Mouse (Mus musculus): Measurements from ENCODE around the gene Tshz2. TPM values are rescaled to one million over a fixed set of nuclear protein-coding genes. Genes with fewer than 3 reads are reported as not detected.
A peak's percentile ranks its signal among the peaks of the same experiment; 100 is the strongest.

The Tshz2 gene
- polyA plus RNA-seq, 1 experiment: 4.5 TPM

DNA sequence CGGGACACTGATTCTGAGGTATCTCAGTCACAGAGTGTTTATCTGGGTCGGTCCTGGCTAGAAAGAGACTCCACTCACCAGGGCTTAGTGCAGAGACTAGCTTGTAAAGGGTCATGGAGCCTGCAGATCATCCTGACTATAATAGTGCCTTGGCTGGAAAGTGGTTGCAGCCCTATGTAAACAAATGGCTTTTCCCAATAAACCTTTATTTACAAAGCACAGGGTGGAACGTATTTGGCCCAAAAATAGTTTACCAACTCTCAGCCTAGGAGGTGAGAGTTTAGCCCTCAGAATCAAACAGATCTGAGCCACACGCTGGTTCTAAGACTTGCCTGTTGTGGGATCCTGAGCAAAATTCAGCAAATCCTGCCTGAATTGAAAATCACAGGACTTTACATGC lies 111.1 kb downstream of the Tshz2 start:
- no peak for TF ChIP-seq CTCF (IDR thresholded peaks at IDR 0.05; ENCODE audit: control insufficient read depth, insufficient read depth, insufficient replicate concordance, low read depth, low read length)
- no peak for TF ChIP-seq POLR2A (IDR thresholded peaks at IDR 0.05; ENCODE audit: control insufficient read depth, low read depth, low read length)
- no peaks in the 10 kb centered on the region for H3K36me3 ChIP-seq (ENCODE audit: control insufficient read depth, insufficient read depth, low read length)
- no peak overlapping the region for H3K4me3 ChIP-seq (ENCODE audit: control insufficient read depth, low read depth, low read length)
- no peaks in the 10 kb centered on the region; the same call in 1 of the 2 replicates for H3K27me3 ChIP-seq (ENCODE audit: control insufficient read depth, insufficient read depth, low read length)
- no peak overlapping the region for H3K27ac ChIP-seq (ENCODE audit: control insufficient read depth, insufficient read depth, low read depth, low read length)
- peaks cover 7% of the 10 kb centered on the region for H3K4me1 ChIP-seq (ENCODE audit: control insufficient read depth, insufficient read depth, low read length)

DNA sequence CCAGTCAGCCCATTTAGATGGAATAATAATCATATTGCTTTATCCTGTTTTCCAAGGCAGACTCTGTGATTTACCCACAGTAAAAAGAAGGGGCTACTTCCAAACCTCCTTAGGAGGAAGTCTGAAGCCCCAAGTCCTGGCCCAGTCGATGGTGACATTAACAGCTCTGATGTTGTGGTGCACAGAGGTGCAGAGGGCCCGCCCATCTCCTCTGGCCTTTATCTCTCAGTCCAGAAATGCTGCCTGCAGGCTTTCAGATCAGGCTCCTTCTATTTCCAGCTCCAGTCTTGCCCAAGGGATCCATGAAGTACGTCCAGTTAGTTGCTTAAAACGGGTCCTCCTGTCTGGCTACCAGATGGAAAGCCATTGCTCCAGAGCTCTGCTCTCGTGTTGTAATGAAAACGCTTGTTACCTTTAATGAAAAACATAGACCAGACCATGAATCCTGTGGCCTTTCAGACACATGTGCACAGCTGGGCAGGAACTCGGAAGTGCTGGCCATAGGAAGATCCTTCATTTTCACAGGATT lies 114.4 kb downstream of the Tshz2 start:
- H3K36me3 ChIP-seq (ENCODE audit: control insufficient read depth, insufficient read depth, low read length): no peaks in the 10 kb centered on the region
- no peaks in the 10 kb centered on the region for H3K27me3 ChIP-seq (ENCODE audit: control insufficient read depth, insufficient read depth, low read length)
- H3K27ac ChIP-seq (ENCODE audit: control insufficient read depth, insufficient read depth, low read depth, low read length): no peak overlapping the region
- H3K4me1 ChIP-seq (ENCODE audit: control insufficient read depth, insufficient read depth, low read length): no peaks in the 10 kb centered on the region
- no peak overlapping the region for H3K4me3 ChIP-seq (ENCODE audit: control insufficient read depth, low read depth, low read length)
- no peak for TF ChIP-seq CTCF (IDR thresholded peaks at IDR 0.05; ENCODE audit: control insufficient read depth, insufficient read depth, insufficient replicate concordance, low read depth, low read length)
- TF ChIP-seq POLR2A (IDR thresholded peaks at IDR 0.05; ENCODE audit: control insufficient read depth, low read depth, low read length): no peak

DNA sequence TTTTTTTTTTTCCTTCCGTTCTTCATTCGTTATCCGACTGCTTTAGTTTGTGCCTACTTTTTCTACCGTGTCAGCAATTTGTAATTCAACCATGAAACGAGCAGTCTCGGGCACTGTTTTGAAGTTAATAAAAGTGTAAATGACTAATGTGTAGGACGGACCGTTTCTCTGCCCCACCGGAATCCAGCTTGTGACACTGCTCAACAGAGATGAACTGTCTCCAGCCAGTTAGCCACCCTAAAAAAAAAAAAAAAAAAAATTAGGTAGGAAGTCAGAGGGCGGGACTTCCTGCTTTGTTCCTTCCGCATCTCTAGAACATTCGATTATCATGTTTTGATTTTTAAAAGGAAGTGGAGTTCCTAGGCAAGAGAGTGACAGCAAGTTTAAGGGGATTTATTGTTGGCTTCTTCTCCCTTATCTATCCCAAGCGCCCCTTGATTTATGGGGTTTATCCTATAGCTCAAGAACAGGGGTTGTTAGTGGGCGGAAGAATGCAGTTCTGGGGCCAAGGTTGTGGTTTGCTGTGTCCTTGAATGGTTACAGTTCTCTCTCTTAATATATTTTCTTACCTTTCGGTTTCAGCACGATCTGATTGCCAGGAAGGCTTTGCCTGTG lies 116.6 kb downstream of the Tshz2 start:
- Histone ChIP-seq H3K27ac (ENCODE audit: control insufficient read depth, insufficient read depth, low read depth, low read length) (peak overlapping the region; percentile 66), H3K36me3 (ENCODE audit: control insufficient read depth, insufficient read depth, low read length) (no peaks in the 10 kb centered on the region), H3K4me1 (ENCODE audit: control insufficient read depth, insufficient read depth, low read length) (peaks cover 3% of the 10 kb centered on the region), H3K4me3 (ENCODE audit: control insufficient read depth, low read depth, low read length) (no peak overlapping the region; the same call in 1 of the 2 replicates), H3K27me3 (ENCODE audit: control insufficient read depth, insufficient read depth, low read length) (no peaks in the 10 kb centered on the region)
- no peak for TF ChIP-seq POLR2A (IDR thresholded peaks at IDR 0.05; ENCODE audit: control insufficient read depth, low read depth, low read length)
- no peak for TF ChIP-seq CTCF (IDR thresholded peaks at IDR 0.05; ENCODE audit: control insufficient read depth, insufficient read depth, insufficient replicate concordance, low read depth, low read length)

DNA sequence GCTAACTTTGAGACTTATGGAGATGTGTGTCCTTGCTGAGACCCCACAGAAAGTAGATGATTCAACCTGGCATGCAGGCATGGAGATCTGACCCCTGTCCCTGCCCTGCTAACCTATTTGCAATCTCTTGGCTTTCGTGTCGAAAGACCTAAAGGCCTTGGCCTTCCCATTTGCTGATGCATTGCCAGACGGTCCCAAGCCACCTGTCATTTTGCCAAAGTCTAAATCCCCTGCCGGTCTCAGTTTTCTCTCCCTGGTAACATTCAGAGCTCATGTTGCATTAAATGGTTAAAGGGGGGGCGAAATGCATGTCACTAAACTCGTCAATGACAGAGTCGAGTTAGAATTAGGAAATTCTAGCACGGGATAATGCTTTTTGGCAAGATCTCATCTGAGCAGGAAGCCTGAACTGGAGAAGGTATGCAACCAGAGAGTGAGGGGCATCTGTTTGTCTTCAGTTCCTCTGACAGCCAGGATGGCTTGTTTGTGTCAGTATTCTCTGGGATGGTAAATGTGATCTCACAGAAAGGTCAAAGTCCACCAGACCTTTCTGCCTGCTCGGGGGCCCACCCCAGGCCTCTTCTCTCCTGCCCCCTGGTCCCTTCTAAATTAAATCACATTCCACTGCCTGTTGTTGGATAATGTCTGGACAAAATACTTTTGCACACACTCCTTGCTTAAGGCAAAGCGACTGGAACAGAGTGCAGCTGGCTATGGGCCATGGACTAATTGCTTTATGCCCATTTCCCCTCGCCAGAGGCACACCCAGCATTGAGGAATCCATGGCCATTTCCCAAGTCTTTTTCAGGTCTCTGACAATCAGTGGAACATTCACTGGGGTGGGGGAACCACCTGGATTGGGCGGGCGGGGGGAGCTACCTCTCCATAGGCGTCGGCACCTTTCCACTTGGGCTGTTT lies 118.0 kb downstream of the Tshz2 start:
- Histone ChIP-seq H3K36me3 (ENCODE audit: control insufficient read depth, insufficient read depth, low read length) (no peaks in the 10 kb centered on the region), H3K27me3 (ENCODE audit: control insufficient read depth, insufficient read depth, low read length) (no peaks in the 10 kb centered on the region), H3K4me1 (ENCODE audit: control insufficient read depth, insufficient read depth, low read length) (peaks cover 5% of the 10 kb centered on the region), H3K4me3 (ENCODE audit: control insufficient read depth, low read depth, low read length) (no peak overlapping the region), H3K27ac (ENCODE audit: control insufficient read depth, insufficient read depth, low read depth, low read length) (peak overlapping the region; percentile 36)
- TF ChIP-seq CTCF (IDR thresholded peaks at IDR 0.05; ENCODE audit: control insufficient read depth, insufficient read depth, insufficient replicate concordance, low read depth, low read length) (no peak), POLR2A (IDR thresholded peaks at IDR 0.05; ENCODE audit: control insufficient read depth, low read depth, low read length) (no peak)

DNA sequence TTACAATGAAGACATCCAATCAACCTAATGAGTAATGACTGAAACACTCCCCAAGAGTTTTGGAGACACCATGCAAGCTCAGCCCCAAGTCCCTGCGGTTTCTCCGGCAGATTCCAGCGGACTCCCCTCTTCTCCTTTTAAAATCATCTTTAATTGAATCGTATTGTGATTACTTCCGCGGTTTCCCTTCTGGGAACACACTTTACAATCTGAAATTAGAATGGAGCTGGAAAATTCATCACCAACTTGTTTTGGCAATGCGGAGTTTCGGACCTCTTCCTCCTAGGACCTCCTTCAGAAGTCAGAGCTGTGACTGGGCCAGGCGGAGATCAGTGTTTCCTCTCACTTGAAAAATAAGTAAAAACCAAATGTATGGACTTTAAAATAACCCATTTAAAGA lies 119.3 kb downstream of the Tshz2 start:
- Histone ChIP-seq H3K27me3 (ENCODE audit: control insufficient read depth, insufficient read depth, low read length) (no peaks in the 10 kb centered on the region), H3K4me1 (ENCODE audit: control insufficient read depth, insufficient read depth, low read length) (peaks cover 5% of the 10 kb centered on the region), H3K4me3 (ENCODE audit: control insufficient read depth, low read depth, low read length) (no peak overlapping the region), H3K27ac (ENCODE audit: control insufficient read depth, insufficient read depth, low read depth, low read length) (peak overlapping the region; percentile 3; the same call in 1 of the 2 replicates), H3K36me3 (ENCODE audit: control insufficient read depth, insufficient read depth, low read length) (no peaks in the 10 kb centered on the region)
- TF ChIP-seq POLR2A (IDR thresholded peaks at IDR 0.05; ENCODE audit: control insufficient read depth, low read depth, low read length) (no peak), CTCF (IDR thresholded peaks at IDR 0.05; ENCODE audit: control insufficient read depth, insufficient read depth, insufficient replicate concordance, low read depth, low read length) (no peak)

DNA sequence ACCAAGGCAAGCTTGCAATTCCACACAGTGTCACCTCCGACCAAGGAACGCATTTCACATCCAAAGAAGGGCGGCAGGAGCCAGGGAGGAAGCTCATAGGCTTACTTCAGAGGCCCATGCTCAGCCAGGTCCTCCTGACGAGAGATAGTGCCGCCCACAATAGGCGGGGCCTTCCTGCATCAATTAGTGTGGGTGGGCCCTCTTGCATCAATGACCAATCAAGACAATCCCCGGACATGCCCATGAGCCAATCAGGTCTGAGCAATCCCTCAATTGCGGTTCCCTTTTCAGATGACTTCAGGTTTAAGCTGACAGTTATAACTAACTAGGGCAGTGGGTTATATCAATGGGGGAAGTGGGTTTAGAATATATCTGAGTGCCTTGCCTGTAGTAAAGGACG lies 120.6 kb downstream of the Tshz2 start:
- Histone ChIP-seq H3K36me3 (ENCODE audit: control insufficient read depth, insufficient read depth, low read length) (no peaks in the 10 kb centered on the region), H3K27me3 (ENCODE audit: control insufficient read depth, insufficient read depth, low read length) (no peaks in the 10 kb centered on the region), H3K4me3 (ENCODE audit: control insufficient read depth, low read depth, low read length) (no peak overlapping the region), H3K27ac (ENCODE audit: control insufficient read depth, insufficient read depth, low read depth, low read length) (no peak overlapping the region), H3K4me1 (ENCODE audit: control insufficient read depth, insufficient read depth, low read length) (peaks cover 5% of the 10 kb centered on the region)
- TF ChIP-seq POLR2A (IDR thresholded peaks at IDR 0.05; ENCODE audit: control insufficient read depth, low read depth, low read length) (no peak), CTCF (IDR thresholded peaks at IDR 0.05; ENCODE audit: control insufficient read depth, insufficient read depth, insufficient replicate concordance, low read depth, low read length) (no peak)

DNA sequence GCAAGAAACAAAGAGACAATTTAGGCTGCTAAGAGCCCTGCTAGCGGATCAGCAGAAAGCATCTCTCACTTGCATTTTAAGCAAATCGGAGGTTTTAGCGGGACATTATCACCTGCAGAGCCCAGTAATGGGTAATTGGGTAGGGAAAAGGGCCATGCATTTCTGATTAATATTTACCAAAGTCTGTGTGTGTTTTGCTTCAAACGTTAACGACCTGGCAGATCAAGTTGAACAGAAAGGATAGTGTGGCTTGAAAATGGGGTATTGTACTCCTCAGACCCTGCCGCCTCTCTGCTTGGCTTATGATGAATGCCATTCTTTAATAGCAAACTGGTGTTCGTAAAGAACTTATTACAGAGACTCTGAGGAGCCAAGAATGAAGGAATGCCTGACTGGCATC lies 122.3 kb downstream of the Tshz2 start:
- TF ChIP-seq CTCF (IDR thresholded peaks at IDR 0.05; ENCODE audit: control insufficient read depth, insufficient read depth, insufficient replicate concordance, low read depth, low read length) (no peak), POLR2A (IDR thresholded peaks at IDR 0.05; ENCODE audit: control insufficient read depth, low read depth, low read length) (no peak)
- Histone ChIP-seq H3K27ac (ENCODE audit: control insufficient read depth, insufficient read depth, low read depth, low read length) (no peak overlapping the region), H3K27me3 (ENCODE audit: control insufficient read depth, insufficient read depth, low read length) (no peaks in the 10 kb centered on the region), H3K36me3 (ENCODE audit: control insufficient read depth, insufficient read depth, low read length) (no peaks in the 10 kb centered on the region), H3K4me3 (ENCODE audit: control insufficient read depth, low read depth, low read length) (no peak overlapping the region), H3K4me1 (ENCODE audit: control insufficient read depth, insufficient read depth, low read length) (peaks cover 5% of the 10 kb centered on the region)
